Mouse (Mus musculus) limb, embryonic 10.5 days (tissue): ENCODE measurements around the gene Mkln1. TPM values are rescaled to one million over a fixed set of nuclear protein-coding genes. Genes with fewer than 3 reads are reported as not detected.
"Not testable (repeated sequence)": the region's sequence is repeated elsewhere in the genome, so short reads cannot be mapped to it uniquely, and the experiment has no call there.

Source experiments
- DNase-seq: peaks from one replicate; pipeline ENCODE4 v3.0.0-alpha.2; 2017; ENCODE audit warnings: low spot score
- H3K27ac ChIP-seq: fragments of 300-500 bp; sonication (generic); 2 replicates; pipeline ENCODE4 v1.5.1; 2016; ENCODE audit warnings: mild to moderate bottlenecking
- H3K27me3 ChIP-seq: fragments of 300-500 bp; sonication (generic); 2 replicates; pipeline ENCODE4 v1.6.1; 2016; ENCODE audit warnings: low read depth, mild to moderate bottlenecking; ENCODE audit not compliant: poor library complexity, severe bottlenecking
- H3K36me3 ChIP-seq: fragments of 300-500 bp; sonication (generic); 2 replicates; pipeline ENCODE4 v1.6.1; 2016; ENCODE audit warnings: mild to moderate bottlenecking, moderate library complexity
- H3K4me1 ChIP-seq: fragments of 300-500 bp; sonication (generic); 2 replicates; pipeline ENCODE4 v1.6.1; 2016
- H3K4me3 ChIP-seq: fragments of 300-500 bp; sonication (generic); 2 replicates; pipeline ENCODE4 v1.5.1; 2016; ENCODE audit warnings: mild to moderate bottlenecking, moderate library complexity
- H3K9me3 ChIP-seq: fragments of 300-500 bp; sonication (generic); replicated peaks from 2 replicates; pipeline ENCODE4 v1.6.1; 2016; ENCODE audit warnings: mild to moderate bottlenecking
- WGBS: fragments of 180-500 bp; shearing (Covaris S2); methylation state at CpG from one replicate; pipeline ENCODE4 v1.1.7; 2016; 5-methylcytosine and 5-hydroxymethylcytosine counted together
- polyA plus RNA-seq: library from polyadenylated mRNA; unstranded; fragments of >200 nt; fragmentation: Nextera tagmentation; extraction: Ambion mirVana; gene quantifications from 2 replicates; pipeline ENCODE4 v1.2.1, GENCODE M21; 2016

Mkln1 gene
- polyA plus RNA-seq, 1 experiment from 2014 or later, result 210 TPM

- 69% methylated on average over 5 of the region's 5 CpGs for WGBS
- Histone ChIP-seq H3K4me3 (no peak overlapping the region), H3K27ac (no peak overlapping the region; the same call in 1 of the 2 replicates), H3K4me1 (peaks cover 32% of the 10 kb centered on the region), H3K27me3 (no peaks in the 10 kb centered on the region), H3K9me3 (no peaks in the 10 kb centered on the region), H3K36me3 (no peaks in the 10 kb centered on the region)
- DNase-seq, result no peak
Observed at GRCm38 (mm10) chr6:31549361-31550051, 151.0 kb downstream of the Mkln1 start.

- H3K27me3 ChIP-seq, result no peaks in the 10 kb centered on the region
- WGBS, result 76% methylated on average over 22 of the region's 22 CpGs
- no peak overlapping the region for H3K4me3 ChIP-seq
- H3K36me3 ChIP-seq, result no peaks in the 10 kb centered on the region
- peaks cover 26% of the 10 kb centered on the region for H3K4me1 ChIP-seq
- H3K9me3 ChIP-seq, result no peaks in the 10 kb centered on the region
- no peak for DNase-seq
- no peak overlapping the region for H3K27ac ChIP-seq
Observed at GRCm38 (mm10) chr6:31550876-31551532, 152.5 kb downstream of the Mkln1 start.

- no peaks in the 10 kb centered on the region for H3K36me3 ChIP-seq
- peaks cover 7% of the 10 kb centered on the region; the same call in 1 of the 2 replicates for H3K4me1 ChIP-seq
- H3K9me3 ChIP-seq, result no peaks in the 10 kb centered on the region
- peaks cover 27% of the 10 kb centered on the region for H3K27me3 ChIP-seq
- H3K4me3 ChIP-seq, result no peak overlapping the region
- no peak for DNase-seq
- WGBS, result 89% methylated on average over 7 of the region's 7 CpGs
- no peak overlapping the region for H3K27ac ChIP-seq
Observed at GRCm38 (mm10) chr6:31556460-31557100, 158.0 kb downstream of the Mkln1 start.

GRCm38 (mm10) chr6:31560138-31560959, 161.8 kb downstream of the Mkln1 start:
- peaks cover 30% of the 10 kb centered on the region for H3K4me1 ChIP-seq
- H3K4me3 ChIP-seq, result no peak overlapping the region
- H3K27me3 ChIP-seq, result peaks cover 65% of the 10 kb centered on the region
- H3K27ac ChIP-seq, result no peak overlapping the region
- no peaks in the 10 kb centered on the region for H3K9me3 ChIP-seq
- DNase-seq, result no peak
- 15% methylated on average over 13 of the region's 13 CpGs for WGBS
- H3K36me3 ChIP-seq, result no peaks in the 10 kb centered on the region

GRCm38 (mm10) chr6:31561948-31562347, 163.4 kb downstream of the Mkln1 start:
- DNase-seq, H3K9me3 ChIP-seq, H3K27ac ChIP-seq, H3K36me3 ChIP-seq: not testable (repeated sequence)
- peaks cover 79% of the 10 kb centered on the region for H3K27me3 ChIP-seq
- 53% methylated on average over 3 of the region's 3 CpGs for WGBS
- H3K4me1 ChIP-seq, result peaks cover 30% of the 10 kb centered on the region
- peak overlapping the region; percentile 72 for H3K4me3 ChIP-seq

GRCm38 (mm10) chr6:31562371-31563080, 164.0 kb downstream of the Mkln1 start:
- Histone ChIP-seq H3K27me3 (peaks cover 84% of the 10 kb centered on the region), H3K27ac (peak overlapping the region; percentile 83; the same call in 1 of the 2 replicates), H3K4me3 (peak overlapping the region; percentile 72), H3K9me3 (no peaks in the 10 kb centered on the region), H3K4me1 (peaks cover 30% of the 10 kb centered on the region), H3K36me3 (no peaks in the 10 kb centered on the region)
- peak; percentile 38 for DNase-seq
- 6% methylated on average over 16 of the region's 16 CpGs for WGBS

GRCm38 (mm10) chr6:31563235-31564181, 165.0 kb downstream of the Mkln1 start, which contains the start of gene Podxl:
TSS of gene Podxl (minus strand) at chr6:31563981.
- H3K36me3 ChIP-seq, result no peaks in the 10 kb centered on the region
- under 1% methylated on average over 88 of the region's 91 CpGs for WGBS
- H3K27ac ChIP-seq, result peak within 1 kb of the TSS; percentile 83
- H3K4me1 ChIP-seq, result peaks cover 30% of the 10 kb centered on the region
- H3K9me3 ChIP-seq, result no peaks in the 10 kb centered on the region
- peaks cover 89% of the 10 kb centered on the region for H3K27me3 ChIP-seq
- DNase-seq, result peak; percentile 86
- peak within 1 kb of the TSS; percentile 72 for H3K4me3 ChIP-seq

GRCm38 (mm10) chr6:31564182-31564531, 165.6 kb downstream of the Mkln1 start:
- H3K27me3 ChIP-seq, result peaks cover 93% of the 10 kb centered on the region
- H3K4me3 ChIP-seq, result peak overlapping the region; percentile 72
- H3K27ac ChIP-seq, result peak overlapping the region; percentile 83
- 0% methylated on average over 18 of the region's 18 CpGs for WGBS
- no peaks in the 10 kb centered on the region for H3K36me3 ChIP-seq
- no peaks in the 10 kb centered on the region for H3K9me3 ChIP-seq
- DNase-seq, result no peak
- H3K4me1 ChIP-seq, result peaks cover 30% of the 10 kb centered on the region

- 1% methylated on average over 17 of the region's 17 CpGs for WGBS
- peaks cover 96% of the 10 kb centered on the region for H3K27me3 ChIP-seq
- DNase-seq, result peak; percentile 55
- H3K9me3 ChIP-seq, result no peaks in the 10 kb centered on the region
- peaks cover 28% of the 10 kb centered on the region for H3K4me1 ChIP-seq
- H3K4me3 ChIP-seq, result peak overlapping the region; percentile 72
- no peaks in the 10 kb centered on the region for H3K36me3 ChIP-seq
- no peak overlapping the region for H3K27ac ChIP-seq
Observed at GRCm38 (mm10) chr6:31564901-31565391, 166.4 kb downstream of the Mkln1 start.
